Mouse (Mus musculus): ENCODE measurements around the gene Mrpl17. TPM values are rescaled to one million over a fixed set of nuclear protein-coding genes. Genes with fewer than 3 reads are reported as not detected.
"Not testable (repeated sequence)": the region's sequence is repeated elsewhere in the genome, so short reads cannot be mapped to it uniquely, and the experiment has no call there.

Gene Mrpl17
- 373 and 394 TPM in 2 replicates for polyA plus RNA-seq (2015; fragmentation: Nextera tagmentation; extraction: Ambion mirVana)

- peak; percentile 98 for ATAC-seq
- H3K4me1 ChIP-seq (ENCODE audit: control insufficient read depth, insufficient read depth, low read length), result peaks cover 6% of the 10 kb centered on the region; the same call in 1 of the 2 replicates
- peak within 1 kb of the TSS; percentile 49 for H3K4me2 ChIP-seq (ENCODE audit: low read depth, low read length)
- peak within 1 kb of the TSS; percentile 98 for H3K9ac ChIP-seq (ENCODE audit: low read depth, low read length)
- H3K4me3 ChIP-seq (ENCODE audit: low read length), result peak within 1 kb of the TSS; percentile 95
- H3K27ac ChIP-seq (ENCODE audit: low read length), result peak within 1 kb of the TSS; percentile 91
- no peaks in the 10 kb centered on the region for H3K27me3 ChIP-seq (replicated peaks; ENCODE audit: control insufficient read depth, insufficient read depth, low read length)
- peaks cover 8% of the 10 kb centered on the region; the same call in 1 of the 2 replicates for H3K36me3 ChIP-seq (ENCODE audit: control insufficient read depth, insufficient read depth, low read length)
- WGBS, result under 1% methylated on average over 52 of the region's 52 CpGs
- H3K9me3 ChIP-seq (ENCODE audit: control insufficient read depth, low read length), result no peaks in the 10 kb centered on the region
These were observed at the start of gene Mrpl17 for GRCm38 (mm10) chr7:105810877-105811489. Gene Mrpl17, minus strand, starts transcription at chr7:105811099.

GRCm38 (mm10) chr7:105855718-105856560, 45.0 kb upstream of the Mrpl17 start:
- not testable (repeated sequence) for H3K9me3 ChIP-seq (ENCODE audit: control insufficient read depth, low read length); H3K36me3 ChIP-seq (ENCODE audit: control insufficient read depth, insufficient read depth, low read length); H3K4me1 ChIP-seq (ENCODE audit: control insufficient read depth, insufficient read depth, low read length); H3K9ac ChIP-seq (ENCODE audit: low read depth, low read length); H3K27me3 ChIP-seq (replicated peaks; ENCODE audit: control insufficient read depth, insufficient read depth, low read length); H3K4me3 ChIP-seq (ENCODE audit: low read length); H3K4me2 ChIP-seq (ENCODE audit: low read depth, low read length); H3K27ac ChIP-seq (ENCODE audit: low read length)
- no CpG with 5 or more reads among the region's 2 CpGs for WGBS
- ATAC-seq, result peak; percentile 90

GRCm38 (mm10) chr7:105824281-105824680, 13.4 kb upstream of the Mrpl17 start:
- no peak overlapping the region for H3K9ac ChIP-seq (ENCODE audit: low read depth, low read length)
- ATAC-seq, result no peak
- WGBS, result 81% methylated on average over 7 of the region's 7 CpGs
- H3K4me2 ChIP-seq (ENCODE audit: low read depth, low read length), result no peak overlapping the region
- no peak overlapping the region for H3K4me3 ChIP-seq (ENCODE audit: low read length)
- no peaks in the 10 kb centered on the region for H3K4me1 ChIP-seq (ENCODE audit: control insufficient read depth, insufficient read depth, low read length)
- no peaks in the 10 kb centered on the region for H3K9me3 ChIP-seq (ENCODE audit: control insufficient read depth, low read length)
- no peak overlapping the region for H3K27ac ChIP-seq (ENCODE audit: low read length)
- H3K27me3 ChIP-seq (replicated peaks; ENCODE audit: control insufficient read depth, insufficient read depth, low read length), result no peaks in the 10 kb centered on the region
- H3K36me3 ChIP-seq (ENCODE audit: control insufficient read depth, insufficient read depth, low read length), result no peaks in the 10 kb centered on the region

- ATAC-seq, result no peak
- no peaks in the 10 kb centered on the region for H3K27me3 ChIP-seq (replicated peaks; ENCODE audit: control insufficient read depth, insufficient read depth, low read length)
- no peak overlapping the region for H3K9ac ChIP-seq (ENCODE audit: low read depth, low read length)
- H3K9me3 ChIP-seq (ENCODE audit: control insufficient read depth, low read length), result no peaks in the 10 kb centered on the region
- no peaks in the 10 kb centered on the region for H3K4me1 ChIP-seq (ENCODE audit: control insufficient read depth, insufficient read depth, low read length)
- 0% methylated on average over 1 of the region's 1 CpGs for whole genome bisulfite sequencing
- H3K4me3 ChIP-seq (ENCODE audit: low read length), result no peak overlapping the region
- no peak overlapping the region for H3K4me2 ChIP-seq (ENCODE audit: low read depth, low read length)
- H3K36me3 ChIP-seq (ENCODE audit: control insufficient read depth, insufficient read depth, low read length), result no peaks in the 10 kb centered on the region
- H3K27ac ChIP-seq (ENCODE audit: low read length), result no peak overlapping the region
These were observed 7.6 kb upstream of the Mrpl17 start for GRCm38 (mm10) chr7:105818483-105818882.

- H3K27ac ChIP-seq (ENCODE audit: low read length), result no peak overlapping the region
- no peak overlapping the region for H3K4me2 ChIP-seq (ENCODE audit: low read depth, low read length)
- ATAC-seq, result peak; percentile 34; the same call in 1 of the 2 replicates
- no peaks in the 10 kb centered on the region for H3K36me3 ChIP-seq (ENCODE audit: control insufficient read depth, insufficient read depth, low read length)
- no peaks in the 10 kb centered on the region for H3K27me3 ChIP-seq (replicated peaks; ENCODE audit: control insufficient read depth, insufficient read depth, low read length)
- H3K4me3 ChIP-seq (ENCODE audit: low read length), result no peak overlapping the region
- no peak overlapping the region for H3K9ac ChIP-seq (ENCODE audit: low read depth, low read length)
- H3K9me3 ChIP-seq (ENCODE audit: control insufficient read depth, low read length), result no peaks in the 10 kb centered on the region
- H3K4me1 ChIP-seq (ENCODE audit: control insufficient read depth, insufficient read depth, low read length), result no peaks in the 10 kb centered on the region
These were observed 5.8 kb upstream of the Mrpl17 start for GRCm38 (mm10) chr7:105816736-105817135.

- ATAC-seq, result no peak
- Histone ChIP-seq H3K4me3 (ENCODE audit: low read length) (no peak overlapping the region), H3K27me3 (replicated peaks; ENCODE audit: control insufficient read depth, insufficient read depth, low read length) (no peaks in the 10 kb centered on the region)
These were observed 2.4 kb upstream of the Mrpl17 start for GRCm38 (mm10) chr7:105813326-105813725.

GRCm38 (mm10) chr7:105812566-105812965, 1.7 kb upstream of the Mrpl17 start:
- H3K27me3 ChIP-seq (replicated peaks; ENCODE audit: control insufficient read depth, insufficient read depth, low read length), result no peaks in the 10 kb centered on the region
- H3K4me2 ChIP-seq (ENCODE audit: low read depth, low read length), result no peak overlapping the region
- ATAC-seq, result no peak
- no peak overlapping the region for H3K27ac ChIP-seq (ENCODE audit: low read length)
- peaks cover 6% of the 10 kb centered on the region; the same call in 1 of the 2 replicates for H3K4me1 ChIP-seq (ENCODE audit: control insufficient read depth, insufficient read depth, low read length)
- WGBS, result 84% methylated on average over 3 of the region's 3 CpGs
- peaks cover 6% of the 10 kb centered on the region; the same call in 1 of the 2 replicates for H3K36me3 ChIP-seq (ENCODE audit: control insufficient read depth, insufficient read depth, low read length)
- H3K9me3 ChIP-seq (ENCODE audit: control insufficient read depth, low read length), result no peaks in the 10 kb centered on the region
- H3K9ac ChIP-seq (ENCODE audit: low read depth, low read length), result no peak overlapping the region
- no peak overlapping the region for H3K4me3 ChIP-seq (ENCODE audit: low read length)

More at GRCm38 (mm10) chr7:105813326-105813725, 2.4 kb upstream of the Mrpl17 start:
- Histone ChIP-seq H3K4me2 (ENCODE audit: low read depth, low read length) (no peak overlapping the region), H3K36me3 (ENCODE audit: control insufficient read depth, insufficient read depth, low read length) (0 out of 2 replicates have a peak, but pooled peaks cover 5% of the 10 kb centered on the region), H3K9me3 (ENCODE audit: control insufficient read depth, low read length) (no peaks in the 10 kb centered on the region), H3K9ac (ENCODE audit: low read depth, low read length) (no peak overlapping the region), H3K4me1 (ENCODE audit: control insufficient read depth, insufficient read depth, low read length) (peaks cover 6% of the 10 kb centered on the region; the same call in 1 of the 2 replicates), H3K27ac (ENCODE audit: low read length) (no peak overlapping the region)
- 88% methylated on average over 3 of the region's 3 CpGs for WGBS

GRCm38 (mm10) chr7:105811516-105811915, 617 bp upstream of the Mrpl17 start:
- Histone ChIP-seq H3K4me2 (ENCODE audit: low read depth, low read length) (0 out of 2 replicates have a peak overlapping the region, but pooled peaks have one; percentile 32), H3K9me3 (ENCODE audit: control insufficient read depth, low read length) (no peaks in the 10 kb centered on the region), H3K4me1 (ENCODE audit: control insufficient read depth, insufficient read depth, low read length) (peaks cover 6% of the 10 kb centered on the region; the same call in 1 of the 2 replicates), H3K36me3 (ENCODE audit: control insufficient read depth, insufficient read depth, low read length) (peaks cover 8% of the 10 kb centered on the region; the same call in 1 of the 2 replicates), H3K4me3 (ENCODE audit: low read length) (peak overlapping the region; percentile 19; the same call in 1 of the 2 replicates), H3K27me3 (replicated peaks; ENCODE audit: control insufficient read depth, insufficient read depth, low read length) (no peaks in the 10 kb centered on the region), H3K27ac (ENCODE audit: low read length) (no peak overlapping the region), H3K9ac (ENCODE audit: low read depth, low read length) (no peak overlapping the region)
- ATAC-seq, result 0 out of 2 replicates have a peak, but pooled peaks have one; percentile 2

GRCm38 (mm10) chr7:105810280-105810876, 521 bp downstream of the Mrpl17 start:
- ATAC-seq, result no peak; the same call in 1 of the 2 replicates
- H3K4me1 ChIP-seq (ENCODE audit: control insufficient read depth, insufficient read depth, low read length), result peaks cover 6% of the 10 kb centered on the region; the same call in 1 of the 2 replicates
- peak overlapping the region; percentile 91 for H3K27ac ChIP-seq (ENCODE audit: low read length)
- H3K9ac ChIP-seq (ENCODE audit: low read depth, low read length), result peak overlapping the region; percentile 98
- peak overlapping the region; percentile 95 for H3K4me3 ChIP-seq (ENCODE audit: low read length)
- no peaks in the 10 kb centered on the region for H3K9me3 ChIP-seq (ENCODE audit: control insufficient read depth, low read length)
- peak overlapping the region; percentile 49 for H3K4me2 ChIP-seq (ENCODE audit: low read depth, low read length)
- H3K27me3 ChIP-seq (replicated peaks; ENCODE audit: control insufficient read depth, insufficient read depth, low read length), result no peaks in the 10 kb centered on the region
- peaks cover 8% of the 10 kb centered on the region; the same call in 1 of the 2 replicates for H3K36me3 ChIP-seq (ENCODE audit: control insufficient read depth, insufficient read depth, low read length)
- WGBS, result 2% methylated on average over 37 of the region's 37 CpGs

Measured in intestine, embryonic 16.5 days (tissue).